Mouse (Mus musculus) hindbrain, embryonic 15.5 days (tissue): ENCODE results near the gene Gpr18. TPM values are rescaled to one million over a fixed set of nuclear protein-coding genes. Genes with fewer than 3 reads are reported as not detected.

ENCODE experiments used
- ATAC-seq: fragments of 200-750 bp; cut with Nextera tagmentation; 2 replicates; pipeline ENCODE4 v1.8.0; 2017; ENCODE audit warnings: low read depth, moderate number of reproducible peaks, moderate TSS enrichment; ENCODE audit not compliant: low FRiP score
- H3K27ac ChIP-seq: fragments of 300-500 bp; sonication (generic); replicated peaks from 2 replicates; pipeline ENCODE4 v1.5.1; 2015; ENCODE audit warnings: mild to moderate bottlenecking, inconsistent platforms
- H3K27me3 ChIP-seq: fragments of 300-500 bp; sonication (generic); 2 replicates; pipeline ENCODE4 v1.6.1; 2015; ENCODE audit warnings: control low read depth, inconsistent platforms
- H3K36me3 ChIP-seq: fragments of 300-500 bp; sonication (generic); 2 replicates; pipeline ENCODE4 v1.6.1; 2015; ENCODE audit warnings: control low read depth, inconsistent platforms
- H3K4me1 ChIP-seq: fragments of 300-500 bp; sonication (generic); replicated peaks from 2 replicates; pipeline ENCODE4 v1.6.1; 2015; ENCODE audit warnings: control low read depth, inconsistent platforms
- H3K4me2 ChIP-seq: fragments of 300-500 bp; sonication (generic); 2 replicates; pipeline ENCODE4 v1.6.1; 2015; ENCODE audit warnings: moderate library complexity, mild to moderate bottlenecking, inconsistent platforms
- H3K4me3 ChIP-seq: fragments of 300-500 bp; sonication (generic); 2 replicates; pipeline ENCODE4 v1.5.1; 2015; ENCODE audit warnings: mild to moderate bottlenecking, inconsistent platforms
- H3K9ac ChIP-seq: fragments of 300-500 bp; sonication (generic); 2 replicates; pipeline ENCODE4 v1.6.1; 2015; ENCODE audit warnings: inconsistent platforms
- H3K9me3 ChIP-seq: fragments of 300-500 bp; sonication (generic); 2 replicates; pipeline ENCODE4 v1.6.1; 2016; ENCODE audit warnings: control low read depth, inconsistent platforms
- WGBS: fragments of 180-500 bp; shearing (Covaris S2); methylation state at CpG from one replicate; pipeline ENCODE4 v1.1.7; 2015; 5-methylcytosine and 5-hydroxymethylcytosine counted together
- polyA plus RNA-seq: library from polyadenylated mRNA; unstranded; fragments of >200 nt; fragmentation: Nextera tagmentation; extraction: Ambion mirVana; gene quantifications from 2 replicates; pipeline ENCODE4 v1.2.1, GENCODE M21; 2015

Gene Gpr18
- polyA plus RNA-seq, 1 experiment from 2014 or later, result 0.19 TPM

DNA sequence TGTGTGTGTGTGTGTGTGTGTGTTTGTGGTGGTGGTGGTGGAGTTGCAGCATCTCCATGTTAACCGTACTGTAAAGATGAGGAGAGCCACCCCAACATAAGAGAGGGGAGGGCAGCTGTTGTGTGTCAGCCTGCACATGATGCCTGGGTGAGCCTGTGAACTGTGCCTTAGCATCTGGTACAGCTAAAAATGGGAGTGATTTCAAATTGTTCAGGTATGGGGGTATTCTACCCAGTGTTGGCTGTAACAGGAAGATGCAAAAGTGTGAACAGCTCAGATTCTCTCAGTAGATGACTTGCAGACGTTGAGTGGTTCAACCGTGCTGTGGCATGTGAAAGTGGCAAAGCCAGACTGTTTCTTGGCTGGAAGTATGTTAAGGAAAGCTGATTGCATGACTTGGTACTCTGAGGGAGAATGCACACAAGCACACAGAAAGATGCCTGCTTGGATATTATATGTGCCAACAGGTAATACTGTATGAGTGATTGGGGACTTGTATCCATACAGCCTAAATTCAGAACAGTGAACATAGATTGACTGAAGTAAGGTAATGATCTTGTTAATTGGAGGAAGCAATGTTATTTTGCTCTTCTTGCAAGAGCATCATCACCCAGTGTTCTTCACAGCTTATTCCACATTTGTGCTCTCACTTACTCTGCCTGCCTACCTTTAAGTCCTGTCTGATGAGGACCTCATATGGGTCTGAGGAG lies 42.6 kb upstream of the Gpr18 start:
- H3K27ac ChIP-seq, result no peak overlapping the region
- no peak overlapping the region for H3K4me3 ChIP-seq
- H3K9me3 ChIP-seq, result no peaks in the 10 kb centered on the region
- H3K9ac ChIP-seq, result no peak overlapping the region
- no peak for ATAC-seq
- H3K36me3 ChIP-seq, result no peaks in the 10 kb centered on the region
- no peak overlapping the region for H3K4me2 ChIP-seq
- 89% methylated on average over 3 of the region's 3 CpGs for WGBS
- no peaks in the 10 kb centered on the region for H3K27me3 ChIP-seq
- peaks cover under 1% of the 10 kb centered on the region; the same call in 1 of the 2 replicates for H3K4me1 ChIP-seq

GRCm38 (mm10) chr14:121957176-121957871 lies 41.7 kb upstream of the Gpr18 start:
- 92% methylated on average over 10 of the region's 10 CpGs for WGBS
- no peaks in the 10 kb centered on the region for H3K27me3 ChIP-seq
- no peak overlapping the region for H3K9ac ChIP-seq

GRCm38 (mm10) chr14:121956291-121956690 lies 40.7 kb upstream of the Gpr18 start:
- Histone ChIP-seq H3K9me3 (no peaks in the 10 kb centered on the region), H3K9ac (no peak overlapping the region), H3K27me3 (no peaks in the 10 kb centered on the region), H3K36me3 (no peaks in the 10 kb centered on the region), H3K4me2 (no peak overlapping the region), H3K27ac (no peak overlapping the region), H3K4me3 (no peak overlapping the region), H3K4me1 (no peaks in the 10 kb centered on the region)
- WGBS, result 92% methylated on average over 5 of the region's 5 CpGs
- ATAC-seq, result no peak

More at GRCm38 (mm10) chr14:121957176-121957871, 41.7 kb upstream of the Gpr18 start:
- H3K36me3 ChIP-seq, result no peaks in the 10 kb centered on the region
- H3K9me3 ChIP-seq, result no peaks in the 10 kb centered on the region
- H3K4me1 ChIP-seq, result no peaks in the 10 kb centered on the region
- no peak overlapping the region for H3K4me2 ChIP-seq
- H3K4me3 ChIP-seq, result no peak overlapping the region
- no peak overlapping the region for H3K27ac ChIP-seq
- no peak for ATAC-seq

DNA sequence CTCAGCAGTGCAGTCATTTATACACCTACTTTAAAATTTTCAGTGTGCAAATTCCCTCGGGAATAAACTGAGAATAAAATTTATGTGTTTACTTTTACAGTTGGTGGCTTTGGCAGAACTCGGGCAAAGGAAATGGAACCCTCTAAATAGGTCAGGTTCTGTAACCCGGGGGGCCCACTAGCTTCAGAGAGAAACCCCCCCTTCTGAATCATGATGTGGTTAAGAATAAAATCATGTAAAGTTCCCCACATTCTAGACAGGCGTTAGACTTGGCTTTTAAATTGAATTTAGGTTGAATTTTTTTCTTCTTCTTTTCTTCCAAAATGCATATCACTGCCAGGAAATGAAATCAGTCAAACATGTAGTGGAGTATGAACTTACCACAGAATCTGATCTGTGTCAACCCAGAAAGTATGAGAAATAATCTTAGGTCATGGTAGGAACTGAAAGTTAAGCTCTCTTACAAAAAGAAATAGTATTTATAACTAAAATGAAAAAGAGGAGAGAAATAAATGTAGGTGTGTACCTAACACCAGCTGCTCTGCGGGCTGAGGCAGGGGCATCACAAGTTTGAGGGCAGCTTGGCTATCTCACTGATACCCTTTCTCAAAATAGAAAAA lies 39.7 kb upstream of the Gpr18 start:
- ATAC-seq, result no peak
- no peaks in the 10 kb centered on the region for H3K4me1 ChIP-seq
- no peaks in the 10 kb centered on the region for H3K36me3 ChIP-seq
- no peak overlapping the region for H3K4me2 ChIP-seq
- H3K27me3 ChIP-seq, result no peaks in the 10 kb centered on the region
- H3K9ac ChIP-seq, result no peak overlapping the region
- no peak overlapping the region for H3K27ac ChIP-seq
- 91% methylated on average over 5 of the region's 5 CpGs for WGBS
- no peaks in the 10 kb centered on the region for H3K9me3 ChIP-seq
- no peak overlapping the region for H3K4me3 ChIP-seq

- no peak overlapping the region for H3K4me3 ChIP-seq
- no peak overlapping the region for H3K27ac ChIP-seq
- H3K27me3 ChIP-seq, result no peaks in the 10 kb centered on the region
- H3K9me3 ChIP-seq, result no peaks in the 10 kb centered on the region
- WGBS, result 98% methylated on average over 12 of the region's 12 CpGs
- no peaks in the 10 kb centered on the region for H3K4me1 ChIP-seq
- H3K4me2 ChIP-seq, result no peak overlapping the region
- H3K36me3 ChIP-seq, result no peaks in the 10 kb centered on the region
- no peak overlapping the region for H3K9ac ChIP-seq
- ATAC-seq, result no peak
Observed at GRCm38 (mm10) chr14:121954608-121955007, 39.0 kb upstream of the Gpr18 start.

GRCm38 (mm10) chr14:121954129-121954528 lies 38.5 kb upstream of the Gpr18 start:
- 94% methylated on average over 11 of the region's 11 CpGs for WGBS
- no peak overlapping the region for H3K4me2 ChIP-seq
- H3K9me3 ChIP-seq, result no peaks in the 10 kb centered on the region
- H3K36me3 ChIP-seq, result no peaks in the 10 kb centered on the region
- no peak overlapping the region for H3K4me3 ChIP-seq
- H3K27ac ChIP-seq, result no peak overlapping the region
- no peak for ATAC-seq
- no peaks in the 10 kb centered on the region for H3K4me1 ChIP-seq
- no peak overlapping the region for H3K9ac ChIP-seq
- no peaks in the 10 kb centered on the region for H3K27me3 ChIP-seq

DNA sequence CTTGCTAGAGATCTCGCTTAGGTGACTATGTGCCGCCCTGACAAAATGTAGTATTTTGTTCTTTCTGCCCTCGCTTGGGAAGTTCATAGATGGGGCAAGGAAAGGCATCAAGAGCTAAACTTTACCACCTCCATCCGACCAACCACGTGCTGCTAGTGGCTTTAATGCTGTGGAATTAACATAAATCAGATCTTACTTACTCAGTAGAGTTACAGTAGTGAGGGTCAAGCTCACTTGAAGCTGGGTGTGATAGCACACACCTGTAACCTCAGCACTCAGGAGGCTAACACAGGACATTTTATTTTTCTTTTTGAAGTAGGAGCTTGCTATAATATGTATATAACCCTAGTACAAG lies 36.4 kb upstream of the Gpr18 start:
- Histone ChIP-seq H3K4me2 (no peak overlapping the region), H3K9me3 (no peaks in the 10 kb centered on the region), H3K9ac (no peak overlapping the region), H3K36me3 (no peaks in the 10 kb centered on the region), H3K4me1 (no peaks in the 10 kb centered on the region), H3K4me3 (no peak overlapping the region), H3K27ac (no peak overlapping the region), H3K27me3 (no peaks in the 10 kb centered on the region)
- ATAC-seq, result no peak
- 94% methylated on average over 5 of the region's 5 CpGs for WGBS

DNA sequence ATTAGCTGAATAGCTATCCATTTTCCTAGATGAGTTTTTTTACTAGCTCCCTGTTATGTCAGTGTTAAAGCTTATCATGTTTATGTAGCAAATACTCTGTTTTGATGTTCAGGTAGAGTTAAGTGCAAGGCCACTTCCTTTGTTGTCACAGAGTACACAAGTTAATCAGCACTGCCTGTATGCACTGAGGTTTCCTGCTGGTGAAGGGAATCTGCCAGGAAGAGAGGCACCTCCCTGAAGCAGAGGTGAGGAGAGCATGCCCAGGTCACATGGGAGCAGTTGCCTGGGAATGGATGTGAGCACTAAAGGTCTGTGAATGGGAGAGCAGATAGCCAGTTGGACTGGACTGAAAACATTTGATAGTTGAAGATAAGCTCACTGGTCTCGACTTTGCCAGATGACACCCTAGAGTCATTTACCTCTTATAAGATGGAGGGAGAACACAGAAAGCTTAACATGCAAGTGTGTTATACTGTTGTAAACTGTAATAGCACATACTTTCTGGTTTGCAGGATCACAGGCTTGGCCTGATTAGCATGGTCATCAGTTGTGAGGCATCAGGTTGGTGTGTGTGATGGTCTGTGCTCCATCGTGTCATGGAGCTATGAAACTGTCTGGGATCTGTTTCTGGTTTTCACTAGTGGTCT lies 35.9 kb upstream of the Gpr18 start:
- 90% methylated on average over 2 of the region's 2 CpGs for WGBS
- Histone ChIP-seq H3K36me3 (no peaks in the 10 kb centered on the region), H3K4me3 (no peak overlapping the region), H3K27me3 (no peaks in the 10 kb centered on the region), H3K4me1 (no peaks in the 10 kb centered on the region), H3K9ac (no peak overlapping the region), H3K4me2 (no peak overlapping the region), H3K9me3 (no peaks in the 10 kb centered on the region), H3K27ac (no peak overlapping the region)
- ATAC-seq, result no peak

GRCm38 (mm10) chr14:121949897-121950296 lies 34.3 kb upstream of the Gpr18 start:
- Histone ChIP-seq H3K36me3 (no peaks in the 10 kb centered on the region), H3K27me3 (no peaks in the 10 kb centered on the region), H3K4me2 (no peak overlapping the region), H3K27ac (no peak overlapping the region), H3K4me3 (no peak overlapping the region), H3K9ac (no peak overlapping the region), H3K9me3 (no peaks in the 10 kb centered on the region), H3K4me1 (no peaks in the 10 kb centered on the region)
- WGBS, result 94% methylated on average over 5 of the region's 5 CpGs
- ATAC-seq, result no peak

GRCm38 (mm10) chr14:121949436-121949835 lies 33.9 kb upstream of the Gpr18 start:
- H3K9me3 ChIP-seq, result no peaks in the 10 kb centered on the region
- H3K27me3 ChIP-seq, result no peaks in the 10 kb centered on the region
- H3K4me2 ChIP-seq, result no peak overlapping the region
- no peak overlapping the region for H3K27ac ChIP-seq
- H3K4me3 ChIP-seq, result no peak overlapping the region
- H3K36me3 ChIP-seq, result no peaks in the 10 kb centered on the region
- H3K4me1 ChIP-seq, result no peaks in the 10 kb centered on the region
- 97% methylated on average over 3 of the region's 3 CpGs for WGBS
- ATAC-seq, result no peak
- H3K9ac ChIP-seq, result no peak overlapping the region

- no peak for ATAC-seq
- H3K4me3 ChIP-seq, result no peak overlapping the region
- H3K4me2 ChIP-seq, result no peak overlapping the region
- H3K27me3 ChIP-seq, result no peaks in the 10 kb centered on the region
- WGBS, result 90% methylated on average over 3 of the region's 3 CpGs
- no peaks in the 10 kb centered on the region for H3K36me3 ChIP-seq
- H3K9me3 ChIP-seq, result peaks cover 4% of the 10 kb centered on the region; the same call in 1 of the 2 replicates
- no peak overlapping the region for H3K27ac ChIP-seq
- no peak overlapping the region for H3K9ac ChIP-seq
- H3K4me1 ChIP-seq, result no peaks in the 10 kb centered on the region
Observed at GRCm38 (mm10) chr14:121947966-121948365, 32.4 kb upstream of the Gpr18 start.

DNA sequence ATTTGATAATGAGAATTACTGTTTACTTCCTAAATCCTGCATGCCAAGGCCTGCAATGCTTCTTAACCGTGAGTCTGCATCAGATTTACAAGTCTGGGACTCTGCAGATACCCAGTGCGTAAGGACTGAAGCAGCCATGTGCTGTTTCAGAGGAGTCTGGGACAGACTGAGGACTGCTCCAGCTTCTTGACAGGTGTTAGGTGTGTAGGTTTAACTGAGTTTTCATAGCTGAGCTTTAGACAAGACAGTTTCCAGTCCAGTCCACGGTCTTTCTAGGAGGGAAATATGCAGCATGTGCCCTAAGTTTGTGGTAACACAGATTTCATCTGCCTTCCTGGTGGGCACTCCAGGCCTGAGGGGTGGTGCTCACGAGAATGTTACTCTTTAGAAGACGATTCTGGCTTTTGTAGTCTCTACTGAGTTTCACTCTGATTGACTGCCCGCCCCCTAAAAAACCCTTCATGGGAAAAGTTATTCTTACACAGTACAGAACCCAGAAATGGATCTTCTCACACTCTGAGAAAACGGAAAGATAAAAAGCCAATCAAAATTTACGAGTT lies 31.7 kb upstream of the Gpr18 start:
- Histone ChIP-seq H3K36me3 (no peaks in the 10 kb centered on the region), H3K9me3 (peaks cover 6% of the 10 kb centered on the region; the same call in 1 of the 2 replicates), H3K27ac (no peak overlapping the region), H3K4me1 (no peaks in the 10 kb centered on the region), H3K4me3 (no peak overlapping the region), H3K27me3 (no peaks in the 10 kb centered on the region), H3K4me2 (no peak overlapping the region), H3K9ac (no peak overlapping the region)
- no peak for ATAC-seq
- WGBS, result 87% methylated on average over 8 of the region's 8 CpGs
